Mouse (Mus musculus) kidney, adult 10 weeks (tissue): ENCODE measurements around the gene Spp2. TPM values are rescaled to one million over a fixed set of nuclear protein-coding genes. Genes with fewer than 3 reads are reported as not detected.

Source experiments
- polyA plus RNA-seq: library from polyadenylated mRNA; stranded (reverse); fragments of 350-450 nt; fragmentation: Illumina TruSeq; extraction: RNeasy Lipid Tissue Mini Kit (QIAGEN cat#74804); gene quantifications from one replicate; pipeline ENCODE4 v1.2.3, GENCODE M21; 2014; ENCODE audit warnings: low read depth, low replicate concordance

Gene Spp2
- 295 TPM for polyA plus RNA-seq

GRCm38 (mm10) chr1:88406807-88407198 is at the start of gene Spp2:
Gene Spp2, plus strand, starts transcription at chr1:88406961.

Other genes starting within 250 kb of the Spp2 start
- 0.24 TPM for gene Ugt1a5, start 240.9 kb upstream of the Spp2 start, polyA plus RNA-seq
- gene Ugt1a2, start 206.4 kb upstream of the Spp2 start, polyA plus RNA-seq, result 1,708 TPM
- gene Dnajb3, start 201.2 kb upstream of the Spp2 start, polyA plus RNA-seq, result 2.1 TPM
- 9.7 TPM for gene Ugt1a1, start 195.0 kb upstream of the Spp2 start, polyA plus RNA-seq
- gene Mroh2a, start 180.0 kb upstream of the Spp2 start, polyA plus RNA-seq, result not detected
- 10.4 TPM for gene Hjurp, start 129.3 kb upstream of the Spp2 start, polyA plus RNA-seq
- not detected for gene Trpm8, start 129.3 kb upstream of the Spp2 start, polyA plus RNA-seq
- not detected for gene Glrp1, start 103.1 kb downstream of the Spp2 start, polyA plus RNA-seq